Mouse (Mus musculus): Measurements from ENCODE around the gene Lars2. TPM values are rescaled to one million over a fixed set of nuclear protein-coding genes. Genes with fewer than 3 reads are reported as not detected.
"Not testable (repeated sequence)": the region's sequence is repeated elsewhere in the genome, so short reads cannot be mapped to it uniquely, and the experiment has no call there.

The Lars2 gene
- 2,134 and 2,230 TPM in 2 replicates for polyA plus RNA-seq (2012; rRNA removed)

- Histone ChIP-seq H3K27me3 (ENCODE audit: control insufficient read depth, insufficient read depth, low read length) (no peaks in the 10 kb centered on the region), H3K27ac (ENCODE audit: insufficient read depth, low read length) (peak within 1 kb of the TSS; percentile 36), H3K4me3 (replicated peaks; ENCODE audit: insufficient read depth, low read depth, low read length) (peak within 1 kb of the TSS; percentile 90), H3K4me1 (ENCODE audit: control insufficient read depth, insufficient read depth, low read length) (no peaks in the 10 kb centered on the region)
- peak; percentile 52; the same call in 1 of the 2 replicates for TF ChIP-seq POLR2A (IDR thresholded peaks at IDR 0.05; ENCODE audit: borderline replicate concordance, insufficient read depth, low read length)
- TF ChIP-seq CTCF (IDR thresholded peaks at IDR 0.05; ENCODE audit: borderline replicate concordance, insufficient read depth, low read depth, low read length): no peak
- peak; percentile 92 to 94 for DNase-seq
- WGBS: under 1% methylated on average over 35 of the region's 35 CpGs
These were observed at the start of gene Lars2 for GRCm38 (mm10) chr9:123366708-123367385. Lars2 (plus strand) TSS chr9:123366927.

- DNase-seq: peak in 1 of 2 experiments; percentile 19
- H3K4me1 ChIP-seq (ENCODE audit: control insufficient read depth, insufficient read depth, low read length): no peaks in the 10 kb centered on the region
- TF ChIP-seq CTCF (IDR thresholded peaks at IDR 0.05; ENCODE audit: borderline replicate concordance, insufficient read depth, low read depth, low read length): no peak
- TF ChIP-seq POLR2A (IDR thresholded peaks at IDR 0.05; ENCODE audit: borderline replicate concordance, insufficient read depth, low read length): no peak
- H3K4me3 ChIP-seq (replicated peaks; ENCODE audit: insufficient read depth, low read depth, low read length): no peak overlapping the region
- H3K27ac ChIP-seq (ENCODE audit: insufficient read depth, low read length): no peak overlapping the region
- no peaks in the 10 kb centered on the region for H3K27me3 ChIP-seq (ENCODE audit: control insufficient read depth, insufficient read depth, low read length)
These were observed 40.6 kb upstream of the Lars2 start for GRCm38 (mm10) chr9:123326106-123326505.

DNA sequence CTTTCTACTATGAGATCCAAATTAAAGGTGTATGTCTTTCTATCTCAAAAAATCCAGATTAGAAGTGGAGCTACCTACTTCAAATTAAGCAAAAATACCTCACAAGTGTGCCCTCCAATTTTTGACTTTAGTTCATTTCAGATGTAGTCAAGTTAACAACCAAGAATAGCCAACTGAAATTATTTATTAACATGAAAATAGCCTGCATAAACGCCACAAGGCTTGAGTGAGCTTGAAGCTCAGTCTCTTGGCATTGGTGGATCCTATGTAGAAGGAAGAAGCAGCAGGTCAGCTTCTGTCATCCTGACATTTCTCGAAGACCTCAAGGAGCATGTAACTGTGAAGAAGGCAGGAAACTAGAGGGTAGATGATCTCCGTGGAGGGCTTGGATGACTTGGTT, 38.4 kb upstream of the Lars2 start:
- TF ChIP-seq POLR2A (IDR thresholded peaks at IDR 0.05; ENCODE audit: borderline replicate concordance, insufficient read depth, low read length) (no peak), CTCF (IDR thresholded peaks at IDR 0.05; ENCODE audit: borderline replicate concordance, insufficient read depth, low read depth, low read length) (no peak)
- 84% methylated on average over 3 of the region's 3 CpGs for WGBS

DNA sequence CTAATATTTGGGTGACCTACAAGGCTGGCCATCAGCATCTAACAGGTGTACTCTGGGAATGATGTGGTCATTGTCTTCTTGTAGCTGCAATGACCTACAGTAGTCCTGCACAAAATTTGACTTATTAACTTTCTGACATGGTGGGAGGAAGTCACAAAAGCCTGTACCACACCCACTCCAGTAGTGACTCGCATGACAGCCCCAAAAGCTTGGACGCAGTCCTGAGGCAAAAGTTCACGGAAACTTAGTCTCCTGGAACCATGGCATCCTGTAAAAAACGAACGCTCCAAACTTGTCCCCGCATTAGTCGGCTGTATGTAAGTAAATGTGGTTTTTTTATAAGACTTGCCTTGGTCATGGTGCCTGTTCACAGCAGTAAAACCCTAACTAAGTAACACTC, 36.9 kb upstream of the Lars2 start:
- Histone ChIP-seq H3K27ac (ENCODE audit: insufficient read depth, low read length) (no peak overlapping the region), H3K27me3 (ENCODE audit: control insufficient read depth, insufficient read depth, low read length) (no peaks in the 10 kb centered on the region), H3K4me3 (replicated peaks; ENCODE audit: insufficient read depth, low read depth, low read length) (no peak overlapping the region), H3K4me1 (ENCODE audit: control insufficient read depth, insufficient read depth, low read length) (no peaks in the 10 kb centered on the region)
- TF ChIP-seq CTCF (IDR thresholded peaks at IDR 0.05; ENCODE audit: borderline replicate concordance, insufficient read depth, low read depth, low read length) (no peak), POLR2A (IDR thresholded peaks at IDR 0.05; ENCODE audit: borderline replicate concordance, insufficient read depth, low read length) (no peak)
- WGBS: 95% methylated on average over 7 of the region's 7 CpGs
- DNase-seq: no peak

More for the DNA sequence above, 38.4 kb upstream of the Lars2 start:
- Histone ChIP-seq H3K4me1 (ENCODE audit: control insufficient read depth, insufficient read depth, low read length) (no peaks in the 10 kb centered on the region), H3K27ac (ENCODE audit: insufficient read depth, low read length) (no peak overlapping the region), H3K27me3 (ENCODE audit: control insufficient read depth, insufficient read depth, low read length) (no peaks in the 10 kb centered on the region), H3K4me3 (replicated peaks; ENCODE audit: insufficient read depth, low read depth, low read length) (no peak overlapping the region)
- no peak for DNase-seq

GRCm38 (mm10) chr9:123330271-123330670, 36.5 kb upstream of the Lars2 start:
- WGBS: 78% methylated on average over 1 of the region's 1 CpGs
- not testable (repeated sequence) for H3K27me3 ChIP-seq (ENCODE audit: control insufficient read depth, insufficient read depth, low read length); H3K27ac ChIP-seq (ENCODE audit: insufficient read depth, low read length); DNase-seq; H3K4me3 ChIP-seq (replicated peaks; ENCODE audit: insufficient read depth, low read depth, low read length); H3K4me1 ChIP-seq (ENCODE audit: control insufficient read depth, insufficient read depth, low read length)

DNA sequence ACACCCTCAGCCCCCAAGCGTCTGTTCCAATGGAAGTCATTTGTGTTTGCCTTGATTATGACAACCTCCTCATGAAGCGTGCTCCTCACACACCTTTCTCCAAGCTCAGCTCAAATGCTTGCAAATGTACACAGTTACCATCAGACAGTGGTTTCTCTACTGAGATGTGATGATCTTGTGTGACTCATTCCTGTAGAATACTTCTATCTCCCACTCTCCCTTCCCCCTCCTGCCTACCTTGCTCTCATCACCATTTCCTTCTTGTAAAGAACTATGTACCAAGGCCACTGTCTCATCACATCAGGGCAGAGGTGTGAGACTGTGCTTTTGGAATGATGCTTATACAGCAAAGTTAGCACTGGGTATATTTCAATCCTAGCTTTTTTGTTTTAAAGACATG, 33.2 kb upstream of the Lars2 start:
- H3K4me1 ChIP-seq (ENCODE audit: control insufficient read depth, insufficient read depth, low read length): no peaks in the 10 kb centered on the region
- no peak for TF ChIP-seq CTCF (IDR thresholded peaks at IDR 0.05; ENCODE audit: borderline replicate concordance, insufficient read depth, low read depth, low read length)
- TF ChIP-seq POLR2A (IDR thresholded peaks at IDR 0.05; ENCODE audit: borderline replicate concordance, insufficient read depth, low read length): no peak
- no peak overlapping the region for H3K27ac ChIP-seq (ENCODE audit: insufficient read depth, low read length)
- DNase-seq: no peak
- H3K4me3 ChIP-seq (replicated peaks; ENCODE audit: insufficient read depth, low read depth, low read length): no peak overlapping the region
- no peaks in the 10 kb centered on the region for H3K27me3 ChIP-seq (ENCODE audit: control insufficient read depth, insufficient read depth, low read length)
- 88% methylated on average over 2 of the region's 2 CpGs for WGBS

DNA sequence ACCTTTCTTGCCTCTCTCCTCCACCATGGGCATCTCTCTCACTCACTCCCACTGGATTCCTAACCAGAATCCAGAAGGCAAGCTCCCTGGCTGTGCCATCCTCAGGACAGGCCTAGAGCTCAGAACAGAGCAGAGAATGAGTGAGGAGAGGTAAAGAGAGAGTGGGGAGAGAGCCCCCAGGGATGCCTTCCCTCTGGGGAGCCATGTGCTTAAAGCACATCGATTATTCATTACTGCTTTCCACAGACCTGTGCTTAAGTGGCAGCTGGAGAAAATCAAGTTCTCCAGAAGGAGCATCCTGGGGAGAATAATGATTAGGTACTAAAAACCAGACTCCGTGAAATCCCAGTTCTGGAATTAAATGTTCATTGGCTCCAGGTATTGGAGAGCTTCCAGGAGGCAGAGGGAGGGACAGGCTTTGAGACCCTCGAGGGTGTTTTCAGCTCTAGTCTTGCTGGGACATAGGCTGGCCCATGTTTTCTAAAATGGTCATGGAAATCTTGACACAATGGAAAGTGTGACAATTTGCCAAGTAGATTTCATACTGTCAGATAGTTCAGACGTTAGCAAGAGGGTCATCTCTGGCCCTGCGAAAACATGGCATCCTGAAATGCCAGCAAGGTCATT, 31.6 kb upstream of the Lars2 start:
- WGBS: 26% methylated on average over 5 of the region's 5 CpGs
- Histone ChIP-seq H3K27me3 (ENCODE audit: control insufficient read depth, insufficient read depth, low read length) (no peaks in the 10 kb centered on the region), H3K27ac (ENCODE audit: insufficient read depth, low read length) (no peak overlapping the region), H3K4me3 (replicated peaks; ENCODE audit: insufficient read depth, low read depth, low read length) (no peak overlapping the region), H3K4me1 (ENCODE audit: control insufficient read depth, insufficient read depth, low read length) (no peaks in the 10 kb centered on the region)
- TF ChIP-seq POLR2A (IDR thresholded peaks at IDR 0.05; ENCODE audit: borderline replicate concordance, insufficient read depth, low read length): no peak
- no peak for TF ChIP-seq CTCF (IDR thresholded peaks at IDR 0.05; ENCODE audit: borderline replicate concordance, insufficient read depth, low read depth, low read length)
- no peak for DNase-seq

DNA sequence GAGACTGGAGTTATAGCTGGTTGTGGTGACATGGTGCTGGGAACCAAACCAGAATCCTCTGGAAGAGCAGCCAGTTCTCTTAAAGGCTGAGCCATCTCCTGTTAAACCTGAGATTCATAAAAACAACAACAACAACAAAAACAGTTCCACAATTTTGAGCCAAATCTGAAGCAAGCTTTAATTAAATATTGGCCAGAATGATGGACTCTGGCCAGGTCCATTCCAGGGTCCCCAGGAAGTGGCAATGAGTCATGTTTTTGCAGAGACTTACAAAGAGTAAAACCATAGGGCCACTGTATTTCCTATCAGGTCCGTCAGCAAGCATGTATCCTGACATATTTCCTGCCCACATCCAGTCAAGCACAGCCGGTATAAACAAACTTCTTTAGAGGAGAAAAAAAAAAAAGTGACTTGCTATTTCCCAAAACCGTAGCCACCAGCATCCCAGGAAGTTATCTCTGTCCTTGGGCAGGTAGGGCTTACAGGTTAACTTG, 27.0 kb upstream of the Lars2 start:
- DNase-seq: no peak
- no peak overlapping the region for H3K4me3 ChIP-seq (replicated peaks; ENCODE audit: insufficient read depth, low read depth, low read length)
- H3K4me1 ChIP-seq (ENCODE audit: control insufficient read depth, insufficient read depth, low read length): no peaks in the 10 kb centered on the region
- WGBS: 71% methylated on average over 3 of the region's 3 CpGs
- TF ChIP-seq POLR2A (IDR thresholded peaks at IDR 0.05; ENCODE audit: borderline replicate concordance, insufficient read depth, low read length): no peak
- TF ChIP-seq CTCF (IDR thresholded peaks at IDR 0.05; ENCODE audit: borderline replicate concordance, insufficient read depth, low read depth, low read length): no peak
- no peaks in the 10 kb centered on the region; the same call in 1 of the 2 replicates for H3K27me3 ChIP-seq (ENCODE audit: control insufficient read depth, insufficient read depth, low read length)
- no peak overlapping the region for H3K27ac ChIP-seq (ENCODE audit: insufficient read depth, low read length)

Data from cerebellum, adult 2 months (tissue).